Mouse (Mus musculus): ENCODE data around the gene Arel1. TPM values are rescaled to one million over a fixed set of nuclear protein-coding genes. Genes with fewer than 3 reads are reported as not detected.

The Arel1 gene
- polyA plus RNA-seq, 1 experiment from 2014 or later = 36.6 TPM

GRCm38 (mm10) chr12:84979264-84979862 lies 8.7 kb upstream of the Arel1 start:
- no peak overlapping the region for H3K4me3 ChIP-seq
- no peaks in the 10 kb centered on the region for H3K27me3 ChIP-seq (replicated peaks)
- 86% methylated on average over 2 of the region's 2 CpGs for WGBS
- H3K9ac ChIP-seq = no peak overlapping the region
- H3K9me3 ChIP-seq = no peaks in the 10 kb centered on the region
- no peak overlapping the region for H3K4me2 ChIP-seq
- no peaks in the 10 kb centered on the region for H3K4me1 ChIP-seq
- peaks cover 61% of the 10 kb centered on the region for H3K36me3 ChIP-seq (replicated peaks)
- H3K27ac ChIP-seq = no peak overlapping the region
- ATAC-seq (replicated peaks) = no peak

GRCm38 (mm10) chr12:84969656-84970427 lies 858 bp downstream of the Arel1 start:
- H3K4me3 ChIP-seq = peak overlapping the region; percentile 76
- 0 out of 2 replicates have a peak, but pooled peaks have one; percentile 27 for ATAC-seq (replicated peaks)
- H3K9ac ChIP-seq = peak overlapping the region; percentile 72
- 27% methylated on average over 15 of the region's 15 CpGs for WGBS
- H3K9me3 ChIP-seq = no peaks in the 10 kb centered on the region
- H3K27ac ChIP-seq = no peak overlapping the region
- H3K4me1 ChIP-seq = peaks cover 20% of the 10 kb centered on the region
- no peaks in the 10 kb centered on the region; the same call in 1 of the 2 replicates for H3K36me3 ChIP-seq (replicated peaks)
- H3K27me3 ChIP-seq (replicated peaks) = no peaks in the 10 kb centered on the region
- peak overlapping the region; percentile 88 for H3K4me2 ChIP-seq

GRCm38 (mm10) chr12:84968831-84969655 lies 1.7 kb downstream of the Arel1 start:
- Histone ChIP-seq H3K9me3 (no peaks in the 10 kb centered on the region), H3K4me2 (peak overlapping the region; percentile 88), H3K4me3 (peak overlapping the region; percentile 76), H3K36me3 (replicated peaks) (no peaks in the 10 kb centered on the region; the same call in 1 of the 2 replicates), H3K9ac (no peak overlapping the region), H3K27ac (no peak overlapping the region), H3K27me3 (replicated peaks) (no peaks in the 10 kb centered on the region), H3K4me1 (peaks cover 20% of the 10 kb centered on the region)
- 87% methylated on average over 16 of the region's 16 CpGs for WGBS
- no peak for ATAC-seq (replicated peaks)

- H3K36me3 ChIP-seq (replicated peaks) = peaks cover 3% of the 10 kb centered on the region; the same call in 1 of the 2 replicates
- WGBS = 83% methylated on average over 7 of the region's 7 CpGs
- H3K4me2 ChIP-seq = no peak overlapping the region
- H3K27ac ChIP-seq = no peak overlapping the region
- H3K27me3 ChIP-seq (replicated peaks) = no peaks in the 10 kb centered on the region
- no peak overlapping the region for H3K9ac ChIP-seq
- H3K9me3 ChIP-seq = no peaks in the 10 kb centered on the region
- no peak for ATAC-seq (replicated peaks)
- H3K4me1 ChIP-seq = no peaks in the 10 kb centered on the region
- H3K4me3 ChIP-seq = no peak overlapping the region
These were observed 8.1 kb downstream of the Arel1 start for GRCm38 (mm10) chr12:84962606-84963005.

GRCm38 (mm10) chr12:84958794-84959356 lies 11.8 kb downstream of the Arel1 start:
- H3K4me2 ChIP-seq = no peak overlapping the region
- H3K27ac ChIP-seq = no peak overlapping the region
- no peaks in the 10 kb centered on the region for H3K9me3 ChIP-seq
- WGBS = 91% methylated on average over 1 of the region's 1 CpGs
- no peaks in the 10 kb centered on the region for H3K4me1 ChIP-seq
- H3K27me3 ChIP-seq (replicated peaks) = no peaks in the 10 kb centered on the region
- ATAC-seq (replicated peaks) = no peak
- H3K4me3 ChIP-seq = no peak overlapping the region
- 0 out of 2 replicates have a peak, but pooled peaks cover 9% of the 10 kb centered on the region for H3K36me3 ChIP-seq (replicated peaks)
- H3K9ac ChIP-seq = no peak overlapping the region

GRCm38 (mm10) chr12:84956317-84956716 lies 14.4 kb downstream of the Arel1 start:
- no peaks in the 10 kb centered on the region for H3K9me3 ChIP-seq
- no peak overlapping the region for H3K4me3 ChIP-seq
- H3K4me1 ChIP-seq = no peaks in the 10 kb centered on the region
- H3K27ac ChIP-seq = no peak overlapping the region
- H3K4me2 ChIP-seq = no peak overlapping the region
- 95% methylated on average over 3 of the region's 3 CpGs for WGBS
- 0 out of 2 replicates have a peak, but pooled peaks cover 9% of the 10 kb centered on the region for H3K36me3 ChIP-seq (replicated peaks)
- no peak for ATAC-seq (replicated peaks)
- H3K9ac ChIP-seq = no peak overlapping the region
- no peaks in the 10 kb centered on the region for H3K27me3 ChIP-seq (replicated peaks)

GRCm38 (mm10) chr12:84952351-84952750 lies 18.3 kb downstream of the Arel1 start:
- WGBS = 88% methylated on average over 1 of the region's 1 CpGs
- H3K27ac ChIP-seq = no peak overlapping the region
- no peaks in the 10 kb centered on the region for H3K9me3 ChIP-seq
- no peaks in the 10 kb centered on the region for H3K4me1 ChIP-seq
- no peak overlapping the region for H3K4me2 ChIP-seq
- ATAC-seq (replicated peaks) = no peak
- 0 out of 2 replicates have a peak, but pooled peaks cover 17% of the 10 kb centered on the region for H3K36me3 ChIP-seq (replicated peaks)
- H3K4me3 ChIP-seq = no peak overlapping the region
- no peak overlapping the region for H3K9ac ChIP-seq
- no peaks in the 10 kb centered on the region for H3K27me3 ChIP-seq (replicated peaks)

GRCm38 (mm10) chr12:84951531-84951930 lies 19.2 kb downstream of the Arel1 start:
- 0 out of 2 replicates have a peak, but pooled peaks cover 17% of the 10 kb centered on the region for H3K36me3 ChIP-seq (replicated peaks)

GRCm38 (mm10) chr12:84950763-84951162 lies 19.9 kb downstream of the Arel1 start:
- WGBS = 93% methylated on average over 6 of the region's 6 CpGs
- Histone ChIP-seq H3K27ac (no peak overlapping the region), H3K9me3 (no peaks in the 10 kb centered on the region), H3K27me3 (replicated peaks) (no peaks in the 10 kb centered on the region), H3K4me2 (no peak overlapping the region), H3K4me3 (no peak overlapping the region), H3K4me1 (no peaks in the 10 kb centered on the region), H3K36me3 (replicated peaks) (0 out of 2 replicates have a peak, but pooled peaks cover 15% of the 10 kb centered on the region), H3K9ac (no peak overlapping the region)
- no peak for ATAC-seq (replicated peaks)

More at GRCm38 (mm10) chr12:84951531-84951930, 19.2 kb downstream of the Arel1 start:
- Histone ChIP-seq H3K27me3 (replicated peaks) (no peaks in the 10 kb centered on the region), H3K27ac (no peak overlapping the region), H3K9ac (no peak overlapping the region), H3K4me3 (no peak overlapping the region), H3K4me1 (no peaks in the 10 kb centered on the region), H3K9me3 (no peaks in the 10 kb centered on the region), H3K4me2 (no peak overlapping the region)
- no peak for ATAC-seq (replicated peaks)
- WGBS = 43% methylated on average over 8 of the region's 8 CpGs

- peaks cover 15% of the 10 kb centered on the region; the same call in 1 of the 2 replicates for H3K36me3 ChIP-seq (replicated peaks)
- ATAC-seq (replicated peaks) = no peak
These were observed 22.0 kb downstream of the Arel1 start for GRCm38 (mm10) chr12:84948584-84949285.

GRCm38 (mm10) chr12:84947894-84948583 lies 22.7 kb downstream of the Arel1 start:
- ATAC-seq (replicated peaks) = no peak
- 81% methylated on average over 2 of the region's 2 CpGs for WGBS
- Histone ChIP-seq H3K9me3 (no peaks in the 10 kb centered on the region), H3K27me3 (replicated peaks) (no peaks in the 10 kb centered on the region), H3K36me3 (replicated peaks) (peaks cover 21% of the 10 kb centered on the region; the same call in 1 of the 2 replicates), H3K9ac (no peak overlapping the region), H3K4me1 (no peaks in the 10 kb centered on the region), H3K4me3 (no peak overlapping the region), H3K27ac (no peak overlapping the region), H3K4me2 (no peak overlapping the region)

More at GRCm38 (mm10) chr12:84948584-84949285, 22.0 kb downstream of the Arel1 start:
- H3K4me2 ChIP-seq = no peak overlapping the region
- no peaks in the 10 kb centered on the region for H3K9me3 ChIP-seq
- H3K9ac ChIP-seq = no peak overlapping the region
- 95% methylated on average over 6 of the region's 6 CpGs for WGBS
- H3K27me3 ChIP-seq (replicated peaks) = no peaks in the 10 kb centered on the region
- H3K27ac ChIP-seq = no peak overlapping the region
- no peak overlapping the region for H3K4me3 ChIP-seq
- H3K4me1 ChIP-seq = no peaks in the 10 kb centered on the region

Measured in midbrain, embryonic 15.5 days (tissue).